Mouse (Mus musculus) adrenal gland, postnatal 14 days (tissue): ENCODE measurements around the gene Six3. TPM values are rescaled to one million over a fixed set of nuclear protein-coding genes. Genes with fewer than 3 reads are reported as not detected.

Source experiments
- DNase-seq: peaks from one replicate; pipeline ENCODE4 v3.0.0; 2021; ENCODE audit warnings: mixed read lengths
- long read RNA-seq, 2 experiments: library from polyadenylated mRNA; stranded (forward); transcript quantifications; one replicate each; pipeline ENCODE4 v2.0.0; 2021
- total RNA-seq: library from RNA; stranded (reverse); gene quantifications from 2 replicates; pipeline ENCODE4 v1.2.3, GENCODE M21; 2021

Six3 gene
- total RNA-seq = not detected in 2 replicates
- long read RNA-seq, experiment 1 = 0 reads
- long read RNA-seq, experiment 2 = 0 reads

DNA sequence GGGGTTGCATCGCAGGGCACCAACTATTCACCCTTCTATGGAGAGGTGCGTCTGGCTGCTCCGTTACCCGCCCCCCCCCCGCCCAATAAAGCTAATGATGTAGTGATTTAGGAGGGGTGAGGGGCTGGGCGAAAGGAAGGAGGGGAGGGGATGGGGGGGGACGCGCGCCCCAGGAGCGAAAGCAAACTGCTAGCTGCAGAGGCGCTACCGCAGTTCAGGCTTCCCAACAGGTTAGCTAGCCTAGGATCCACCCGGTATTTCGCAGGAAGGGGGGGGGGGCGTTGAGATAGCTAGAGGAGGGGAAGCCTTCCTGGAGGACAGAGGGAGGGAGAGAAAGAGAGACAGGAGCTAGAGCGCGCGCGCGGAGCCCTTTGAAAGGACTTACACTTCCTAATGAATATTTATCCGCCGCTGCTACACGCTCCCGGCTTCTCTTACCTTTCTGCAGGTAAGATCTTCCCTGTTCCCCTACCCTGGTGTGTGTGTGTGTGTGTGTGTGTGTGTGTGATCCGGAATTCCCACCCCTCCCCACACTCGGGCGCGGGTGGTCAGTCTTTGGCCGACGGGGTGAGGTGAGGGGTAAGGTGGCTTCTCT is at the start of gene Six3:
TSS of gene Six3 (plus strand) at position 343 of the 595 bp plus-strand sequence.
- DNase-seq = no peak

DNA sequence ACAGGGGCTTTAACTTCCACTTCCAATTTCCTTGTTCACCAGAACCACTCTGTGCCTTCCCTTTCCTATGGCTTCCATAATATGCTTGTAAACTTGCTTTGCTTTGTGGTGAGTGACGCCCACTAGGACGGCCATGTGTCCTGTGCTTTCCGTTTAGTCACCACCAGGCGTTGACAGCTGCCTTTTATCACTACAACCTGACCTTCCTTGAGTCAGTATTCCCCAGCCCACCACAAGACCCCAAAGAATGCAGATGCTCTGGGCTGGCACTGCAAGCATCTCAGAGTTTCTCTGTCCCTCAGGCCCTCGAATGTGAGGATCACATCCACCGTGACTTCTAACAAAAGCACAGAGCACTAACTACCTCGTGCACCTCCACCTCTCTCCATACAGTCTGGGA is 49.3 kb upstream of the Six3 start:
- DNase-seq = no peak

DNA sequence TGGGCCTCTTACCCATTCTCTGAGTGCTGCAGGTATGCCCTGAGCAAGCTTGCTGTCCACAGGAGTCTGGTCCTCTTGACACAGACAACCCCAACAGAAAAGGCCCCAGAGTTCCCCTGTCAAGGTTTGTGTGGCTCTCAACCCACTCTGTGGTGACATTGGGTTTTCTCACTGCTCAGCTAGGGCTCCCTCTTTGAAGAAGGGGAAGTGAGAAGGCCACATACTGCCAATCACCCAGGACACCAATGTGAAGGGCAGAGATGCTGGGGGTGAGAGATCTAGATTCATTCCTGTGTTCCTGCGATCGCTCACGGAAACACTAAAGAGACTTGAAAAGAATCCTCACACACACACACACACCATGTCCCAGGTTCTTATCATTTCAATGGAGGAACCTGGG is 39.4 kb upstream of the Six3 start:
- no peak for DNase-seq

- no peak for DNase-seq
Measured at GRCm38 (mm10) chr17:85578290-85578689, 35.1 kb upstream of the Six3 start.

- DNase-seq = no peak
Measured at GRCm38 (mm10) chr17:85579350-85579749, 34.1 kb upstream of the Six3 start.

DNA sequence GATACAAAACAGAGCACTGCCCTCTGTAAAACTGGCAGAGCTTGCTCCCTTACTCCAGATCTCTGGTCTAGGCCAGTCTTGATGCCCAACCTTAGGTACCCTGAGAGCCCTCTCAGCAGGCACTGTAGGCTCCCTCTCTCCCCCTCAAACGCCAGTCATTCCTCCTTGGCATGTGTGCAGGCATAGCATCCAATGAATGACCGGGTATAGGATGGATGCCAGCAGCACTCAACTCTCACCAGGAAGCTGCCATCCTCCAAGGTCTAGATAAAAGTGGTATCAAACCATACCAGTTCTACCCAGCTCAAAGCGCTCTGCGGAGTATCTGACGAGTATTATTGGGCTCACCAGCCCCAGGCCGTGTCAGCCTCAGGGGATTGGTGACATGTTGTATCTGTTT is 33.2 kb upstream of the Six3 start:
- DNase-seq = peak; percentile 16

DNA sequence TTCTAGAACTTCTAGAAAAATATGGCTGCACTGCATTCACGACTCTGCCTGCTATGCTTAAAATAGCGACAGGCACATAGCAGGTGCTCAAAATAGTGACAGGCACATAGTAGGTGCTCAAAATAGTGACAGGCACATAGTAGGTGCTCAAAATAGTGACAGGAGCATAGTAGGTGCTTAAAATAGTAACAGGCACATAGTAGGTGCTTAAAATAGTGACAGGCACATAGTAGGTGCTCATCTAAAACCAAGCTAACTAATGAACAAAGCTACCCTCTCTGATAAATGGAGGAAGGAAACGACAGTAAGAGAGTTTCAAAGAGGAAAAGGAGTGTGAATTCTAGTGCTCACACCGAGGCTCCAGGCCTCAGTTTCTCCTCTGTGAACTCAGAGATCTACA is 29.2 kb upstream of the Six3 start:
- no peak for DNase-seq

GRCm38 (mm10) chr17:85584573-85584972 is 28.8 kb upstream of the Six3 start:
- DNase-seq = no peak

DNA sequence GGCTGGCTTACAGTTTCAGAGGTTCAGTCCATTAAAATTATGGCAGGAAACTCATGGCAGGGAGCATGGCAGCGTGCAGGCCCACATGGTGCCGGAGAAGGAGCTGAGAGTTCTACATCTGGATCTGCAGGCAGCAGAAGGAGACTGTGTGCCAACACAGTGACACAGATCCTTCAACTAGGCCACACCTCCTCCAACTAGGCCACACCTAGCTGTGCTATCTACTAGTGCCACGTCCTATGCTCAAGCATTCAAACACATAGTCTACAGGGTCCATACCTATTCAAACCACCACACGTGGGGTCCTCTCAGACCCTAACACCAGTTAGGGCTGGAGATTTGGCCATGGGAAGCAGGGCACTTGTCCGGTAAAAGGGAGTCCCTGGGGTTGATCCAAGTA is 27.6 kb upstream of the Six3 start:
- no peak for DNase-seq

DNA sequence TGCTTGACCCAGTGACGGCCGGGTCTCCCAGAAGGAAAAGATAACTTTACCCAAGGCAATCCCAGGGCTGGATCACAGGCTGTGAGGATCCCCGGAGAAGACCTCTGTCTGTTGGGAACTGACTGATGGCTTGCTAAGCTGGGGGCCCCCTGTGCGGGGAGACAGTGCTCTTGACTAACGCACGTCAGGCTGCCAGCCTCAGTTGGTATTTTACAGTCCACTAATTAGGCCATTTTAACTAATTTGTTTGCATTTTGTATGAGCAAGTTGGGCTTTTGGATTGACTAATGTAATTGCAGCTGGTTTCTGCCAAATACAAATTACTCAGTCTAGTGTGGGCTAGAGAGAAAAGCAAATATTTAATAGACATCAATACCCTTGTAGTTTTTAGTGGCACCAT is 21.4 kb upstream of the Six3 start:
- no peak for DNase-seq

DNA sequence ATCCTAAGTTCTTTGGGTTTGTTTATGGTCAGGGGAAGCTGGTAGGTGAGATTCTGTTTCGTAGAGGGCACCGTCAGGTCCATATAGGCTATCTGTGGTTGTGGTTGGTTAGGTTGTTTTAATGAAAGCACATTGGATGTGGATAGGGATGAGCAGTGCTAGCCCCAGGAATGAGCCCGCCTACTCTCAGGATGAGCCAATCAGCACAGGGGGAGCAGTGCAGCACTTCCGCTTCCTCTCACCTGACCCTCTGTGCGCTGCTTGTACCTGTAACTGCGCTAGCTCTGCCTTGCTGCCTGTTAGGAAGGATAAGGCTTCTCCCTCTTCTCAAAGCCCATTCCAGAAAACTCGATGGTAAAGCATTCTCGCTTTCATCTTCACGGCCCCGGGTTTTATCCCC is 17.6 kb upstream of the Six3 start:
- no peak for DNase-seq

DNA sequence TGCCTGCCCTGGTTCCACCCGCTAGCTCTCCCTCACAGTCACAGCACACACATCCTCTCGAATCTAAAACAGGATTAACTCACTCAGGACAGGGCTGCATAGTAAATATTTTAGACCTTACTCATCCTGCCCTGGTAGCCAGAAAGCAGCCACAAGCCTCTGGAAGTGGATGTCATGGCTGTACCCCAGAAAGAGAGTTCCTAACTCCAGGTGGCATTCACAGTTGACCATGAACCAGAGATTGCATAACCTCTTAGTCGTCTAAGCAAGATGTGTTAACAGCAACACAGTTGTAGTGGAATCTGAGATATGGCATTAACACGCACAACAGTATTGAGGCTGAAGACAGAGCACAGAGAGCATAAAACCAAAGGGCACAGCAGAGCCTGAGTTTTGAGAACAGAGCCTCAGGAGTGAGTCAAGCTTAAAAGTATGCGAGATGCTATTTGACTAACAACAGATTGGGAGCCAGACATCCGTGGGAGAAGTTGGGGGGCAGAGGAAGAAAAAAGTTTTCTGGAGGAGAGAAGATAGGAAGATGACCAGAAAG is 17.0 kb upstream of the Six3 start:
- no peak for DNase-seq

DNA sequence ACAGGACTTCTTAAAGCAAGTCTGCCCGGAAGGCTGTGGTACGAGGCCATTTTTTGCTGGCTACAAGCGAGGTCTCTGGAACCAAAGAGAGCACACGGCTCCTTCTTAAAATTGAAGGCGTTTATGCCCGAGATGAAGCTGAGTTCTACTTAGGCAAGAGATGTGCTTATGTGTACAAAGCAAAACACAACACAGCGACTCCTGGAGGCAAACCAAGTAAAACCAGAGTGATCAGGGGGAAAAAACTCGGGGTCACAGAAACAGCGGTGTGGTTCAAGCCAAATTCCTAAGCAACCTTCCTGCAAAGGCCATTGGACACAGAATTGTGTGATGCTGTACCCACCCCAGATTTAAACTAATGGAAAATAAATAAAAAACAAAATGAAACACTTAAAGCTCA is 13.9 kb upstream of the Six3 start:
- DNase-seq = no peak

- no peak for DNase-seq
Measured at GRCm38 (mm10) chr17:85606463-85606862, 6.9 kb upstream of the Six3 start.

DNA sequence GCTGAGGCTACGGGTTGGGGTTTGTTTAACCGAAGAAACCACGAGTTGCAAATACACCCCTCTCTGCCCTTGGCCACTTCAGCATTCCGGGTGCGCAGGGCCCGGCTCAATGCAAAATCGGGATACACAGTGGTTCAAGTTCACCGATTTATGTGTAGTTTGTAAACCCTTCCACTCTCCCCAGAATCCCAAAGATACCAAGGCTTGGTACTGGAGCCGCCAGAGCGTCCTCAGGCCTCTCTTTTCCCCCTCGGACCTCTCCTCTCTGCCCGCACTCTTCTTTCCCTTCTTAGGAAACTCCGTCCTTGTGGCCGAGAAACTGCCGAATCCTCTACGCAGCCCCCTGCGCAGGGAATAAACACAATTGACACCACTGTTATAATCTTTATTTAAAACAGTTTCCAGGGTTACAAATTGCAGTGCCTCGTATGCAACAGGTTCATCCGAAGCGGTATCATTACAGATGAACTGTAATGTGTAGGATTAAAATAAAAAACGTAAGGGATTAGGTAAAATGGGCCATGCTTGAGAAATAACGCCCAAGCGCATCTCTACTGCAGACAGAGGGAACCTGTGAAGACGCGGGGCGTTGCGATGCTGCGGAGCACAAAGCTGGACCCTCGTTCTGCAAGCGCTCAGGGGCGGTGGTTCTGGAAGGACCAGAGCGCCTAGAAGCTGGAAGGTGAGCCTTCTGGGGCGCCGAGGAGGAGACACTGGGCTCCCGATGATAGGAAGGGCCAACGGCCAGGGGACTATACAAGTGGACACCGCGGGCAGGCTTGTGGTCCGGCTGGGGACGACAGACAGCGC is 5.6 kb upstream of the Six3 start:
- no peak for DNase-seq

GRCm38 (mm10) chr17:85608366-85609093 is 4.9 kb upstream of the Six3 start:
- no peak for DNase-seq

DNA sequence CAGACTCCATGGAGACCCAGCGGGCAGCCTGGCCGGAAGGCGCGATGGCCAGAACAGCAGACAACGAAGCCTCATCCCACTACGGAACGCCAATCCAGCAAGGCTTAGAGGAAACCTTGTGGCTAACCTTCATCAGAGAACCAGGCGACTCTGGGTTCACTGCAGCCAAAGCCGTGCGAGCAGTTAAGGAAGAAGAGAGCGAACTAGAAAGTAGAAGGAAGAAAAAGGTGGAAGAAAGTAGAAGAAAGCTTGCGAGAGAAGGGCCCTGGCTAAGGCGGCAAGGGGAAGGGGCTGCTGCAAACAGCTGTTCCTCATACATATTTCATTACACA is 4.3 kb upstream of the Six3 start:
- no peak for DNase-seq

DNA sequence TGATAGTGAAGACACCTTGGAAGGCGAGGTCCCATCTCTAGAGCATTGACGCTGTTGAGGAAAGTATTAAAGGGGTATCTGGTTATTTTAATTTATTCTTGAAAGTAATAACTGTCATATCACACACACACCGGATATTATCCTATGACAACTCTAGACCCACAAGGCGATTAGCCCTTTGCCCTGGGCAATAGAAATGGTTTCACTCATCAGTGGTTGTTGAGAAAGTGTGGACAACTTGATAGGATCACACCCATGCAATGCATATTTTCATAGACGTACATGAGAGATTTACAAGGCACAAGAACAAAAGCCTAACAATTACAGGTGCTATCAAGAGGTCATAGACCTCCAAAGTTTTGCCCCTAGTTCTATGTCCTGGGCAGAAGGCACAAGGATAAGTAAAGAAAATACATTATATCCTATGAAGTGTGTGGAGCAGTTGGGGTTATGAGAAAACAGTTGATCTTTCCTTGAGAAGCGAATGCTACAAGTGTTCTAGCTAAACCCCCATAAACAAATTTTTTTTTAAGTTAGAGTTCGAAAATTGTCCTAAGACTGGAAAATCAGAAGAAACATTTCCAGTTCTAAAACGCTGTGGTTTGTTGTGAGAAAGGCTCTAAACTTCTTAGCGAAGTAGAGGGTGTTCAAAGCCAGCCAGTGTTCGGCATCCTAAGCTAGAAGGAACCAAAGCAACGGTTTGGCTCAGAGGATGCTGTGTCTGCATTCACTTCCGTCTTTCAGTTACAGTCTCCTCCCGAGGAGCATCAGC is 3.6 kb upstream of the Six3 start:
- DNase-seq = no peak

DNA sequence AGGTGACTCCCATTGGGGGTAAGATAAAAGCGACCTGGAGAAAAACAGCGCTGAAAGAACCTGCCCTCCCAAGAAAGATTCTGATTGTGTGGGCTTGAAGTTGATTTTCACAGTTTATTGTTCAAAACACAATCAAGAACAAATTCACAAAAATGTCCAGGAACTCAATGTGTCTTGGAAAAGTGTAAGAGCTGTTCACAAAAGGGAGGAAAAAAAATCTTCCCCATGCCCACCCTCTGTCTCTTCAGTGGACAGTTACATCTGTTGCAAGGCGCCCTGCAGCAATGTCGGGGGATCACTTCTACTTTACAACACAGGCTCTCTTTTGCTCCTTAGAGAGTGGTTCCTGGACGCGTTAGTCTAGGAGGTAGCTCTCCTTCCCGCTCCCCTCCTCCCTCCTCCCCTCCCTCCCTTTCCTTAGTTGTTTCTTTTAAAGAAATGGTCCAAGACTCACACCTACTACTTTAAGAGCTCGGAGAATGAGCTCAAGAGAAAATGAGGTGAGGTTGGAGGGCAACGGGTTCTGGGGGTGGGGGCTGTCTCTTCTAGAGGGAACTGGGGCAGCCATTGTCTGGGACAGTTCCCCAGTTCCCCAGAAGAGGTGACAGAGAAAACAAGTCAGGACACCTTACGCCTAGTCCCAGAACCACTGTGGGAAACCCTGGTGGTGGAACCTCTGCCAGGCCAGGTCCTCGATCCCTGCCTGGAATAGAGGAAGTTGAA is 2.9 kb upstream of the Six3 start:
- DNase-seq = no peak

DNA sequence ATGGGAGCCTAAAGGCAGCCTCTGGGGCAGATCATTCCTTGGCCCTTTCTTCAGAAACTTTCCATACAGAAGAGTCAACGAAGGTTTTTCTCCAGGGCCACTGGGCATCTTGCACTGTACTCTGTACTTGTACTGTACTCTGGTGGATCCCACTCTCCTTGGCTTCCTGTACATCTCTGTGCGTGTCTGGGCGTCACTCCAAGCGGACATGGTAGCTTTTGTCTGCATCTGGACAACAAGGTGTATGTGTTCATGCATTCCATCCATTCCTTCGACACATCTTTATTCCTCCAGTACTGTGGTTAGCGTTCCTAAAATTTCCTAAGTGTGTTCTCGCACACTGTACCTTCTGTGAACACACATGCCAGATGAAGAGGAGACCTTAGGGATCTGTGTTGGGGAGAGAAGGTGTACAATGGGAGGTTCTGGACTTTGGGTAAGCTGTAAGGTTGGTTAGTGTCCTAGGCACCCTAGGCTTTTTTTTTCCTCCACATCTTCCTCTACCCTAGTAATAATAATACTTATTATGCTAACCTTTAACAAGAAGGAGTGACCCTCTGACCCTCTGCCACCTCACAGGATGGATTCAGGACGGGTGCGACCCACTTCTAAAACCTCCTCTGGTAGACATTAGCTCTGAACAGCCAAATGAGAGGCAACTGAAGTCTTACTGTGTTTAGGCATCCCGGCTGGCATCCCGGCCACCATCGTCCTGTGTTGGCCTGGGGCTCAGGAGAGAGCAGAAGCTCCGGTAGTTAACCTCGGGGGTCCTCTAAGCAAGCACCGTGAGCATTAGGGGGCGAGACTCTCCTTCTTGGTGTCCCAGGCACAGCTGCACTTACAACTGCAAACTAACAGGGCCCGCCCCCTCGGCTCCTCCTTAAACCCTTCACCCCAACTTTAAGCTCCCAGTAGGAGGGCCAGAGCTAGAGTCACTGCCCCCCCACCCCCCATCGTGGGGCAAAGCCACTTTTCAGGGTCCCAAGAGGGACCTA is 1.6 kb upstream of the Six3 start:
- no peak for DNase-seq
